Mouse (Mus musculus) ES-Bruce4 (cell line): ENCODE measurements at regions not wholly inside any gene's neighbourhood (a gene's known extent, or its start where the extent isn't known, plus 50 kb on each side); places are given as distances from the start of the nearest gene placed in this dataset.

ENCODE experiments used
- CTCF ChIP-seq: IDR thresholded peaks from one replicate; pipeline ENCODE4 v1.8.1; 2011; ENCODE audit warnings: low read depth, low read length
- EP300 ChIP-seq: IDR thresholded peaks from 2 replicates; pipeline ENCODE4 v1.6.1; 2011; ENCODE audit warnings: low read depth, low read length; ENCODE audit not compliant: insufficient read depth
- POLR2A ChIP-seq: IDR thresholded peaks from one replicate; pipeline ENCODE4 v1.8.1; 2011; ENCODE audit warnings: low read length; ENCODE audit not compliant: insufficient read depth

DNA sequence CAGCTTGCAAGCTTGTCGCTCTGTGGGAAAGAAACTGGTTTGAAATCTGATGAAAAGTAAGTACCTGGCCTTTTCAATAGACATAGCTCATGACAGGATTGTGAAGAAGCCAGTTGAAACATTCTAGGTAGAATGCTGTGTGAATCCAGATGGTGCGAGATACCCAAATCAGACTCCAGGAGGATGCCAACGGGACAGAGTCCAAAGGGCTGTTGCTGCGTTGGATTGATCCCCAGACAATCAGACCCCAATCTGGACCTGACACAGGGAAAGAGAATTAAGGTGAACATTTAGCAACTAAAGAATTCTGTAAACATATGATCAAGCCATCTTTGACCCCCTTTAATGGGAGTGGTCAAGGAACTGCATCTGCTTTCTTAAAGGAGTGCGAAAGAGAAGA, 296.6 kb upstream of the Gm15217 start:
- TF ChIP-seq CTCF (no peak), EP300 (no peak), POLR2A (no peak)
